Mouse (Mus musculus): ENCODE results near the gene Mrps2.

GRCm38 (mm10) chr2:28479208-28480204, 11.6 kb downstream of the Mrps2 start:
- no peak for TF ChIP-seq CTCF (IDR thresholded peaks at IDR 0.05; ENCODE audit: low read depth)
- no peak for TF ChIP-seq EP300 (IDR thresholded peaks at IDR 0.05; ENCODE audit: low read depth)

Measured in liver, postnatal 0 days (tissue).